Mouse (Mus musculus) thymus, postnatal 4 days (tissue): ENCODE results near the gene LTO1.

Experiments
- DNase-seq: peaks from one replicate; pipeline ENCODE4 v3.0.0; 2021

LTO1 gene

DNA sequence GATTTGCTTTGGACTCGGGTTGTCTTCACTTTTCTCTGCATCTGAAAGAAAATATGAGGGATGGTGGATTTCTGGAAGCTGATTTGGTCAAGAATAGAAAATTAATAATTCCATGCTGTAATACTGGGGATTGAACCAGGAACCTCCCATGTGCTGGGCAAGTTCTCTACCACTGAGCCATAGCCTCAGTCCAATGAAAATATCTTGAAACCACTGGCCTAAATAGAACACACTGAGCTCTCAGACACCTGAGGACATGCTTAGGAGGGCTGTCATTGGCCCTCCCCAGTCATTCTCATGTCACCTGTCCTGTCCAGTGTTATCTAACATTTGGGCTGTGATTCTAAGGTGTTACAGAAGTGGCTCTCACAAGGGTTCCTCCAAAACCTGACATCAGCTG is 3.8 kb upstream of the LTO1 start:
- no peak for DNase-seq

DNA sequence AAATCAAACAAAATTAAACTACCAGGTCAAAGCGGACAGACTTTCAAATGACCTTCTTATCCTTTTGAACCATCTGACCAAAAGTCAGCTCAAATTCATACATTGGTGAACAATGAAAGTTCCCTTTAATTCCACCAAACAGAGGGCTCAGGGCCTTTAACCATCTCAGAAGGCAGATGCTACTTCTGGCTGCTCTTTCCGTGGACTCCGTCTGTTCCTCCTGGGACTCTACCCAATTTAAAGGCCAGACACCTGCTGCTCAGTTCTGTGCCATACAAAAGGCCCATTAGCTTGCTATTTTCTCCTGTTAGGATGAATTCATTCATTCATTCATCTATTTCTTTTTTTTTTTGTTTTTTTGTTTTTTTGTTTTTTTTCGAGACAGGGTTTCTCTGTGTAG is 2.0 kb upstream of the LTO1 start:
- no peak for DNase-seq

DNA sequence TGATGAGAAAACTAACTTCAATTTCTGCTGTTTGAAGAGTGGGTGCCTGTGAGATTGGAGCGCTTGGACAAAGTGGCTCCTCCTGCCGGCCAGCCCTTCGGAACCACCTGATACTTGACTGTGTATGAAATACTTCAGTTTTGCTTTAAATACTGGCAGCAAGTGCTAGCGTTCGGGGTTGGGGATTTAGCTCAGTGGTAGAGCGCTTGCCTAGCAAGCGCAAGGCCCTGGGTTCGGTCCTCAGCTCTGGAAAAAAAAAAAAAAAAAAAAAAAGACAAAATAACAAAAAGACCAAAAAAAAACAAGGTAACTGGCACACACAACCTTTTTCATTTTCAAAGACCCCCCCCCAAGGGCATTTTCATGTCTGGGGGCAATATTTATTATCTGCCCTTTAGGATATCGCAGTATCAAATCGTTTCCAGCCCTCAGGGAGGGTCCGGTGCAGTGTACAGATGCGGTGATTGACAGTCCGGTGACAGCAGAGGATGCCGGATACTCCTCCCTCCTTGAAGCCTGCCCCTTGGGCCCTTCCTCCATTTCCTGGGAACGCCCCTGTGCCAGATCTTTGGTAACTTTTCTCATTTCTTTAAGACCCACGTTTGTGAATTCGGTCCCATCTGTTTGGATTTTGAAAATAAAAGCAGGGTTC is 478 bp upstream of the LTO1 start:
- peak; percentile 32 for DNase-seq

DNA sequence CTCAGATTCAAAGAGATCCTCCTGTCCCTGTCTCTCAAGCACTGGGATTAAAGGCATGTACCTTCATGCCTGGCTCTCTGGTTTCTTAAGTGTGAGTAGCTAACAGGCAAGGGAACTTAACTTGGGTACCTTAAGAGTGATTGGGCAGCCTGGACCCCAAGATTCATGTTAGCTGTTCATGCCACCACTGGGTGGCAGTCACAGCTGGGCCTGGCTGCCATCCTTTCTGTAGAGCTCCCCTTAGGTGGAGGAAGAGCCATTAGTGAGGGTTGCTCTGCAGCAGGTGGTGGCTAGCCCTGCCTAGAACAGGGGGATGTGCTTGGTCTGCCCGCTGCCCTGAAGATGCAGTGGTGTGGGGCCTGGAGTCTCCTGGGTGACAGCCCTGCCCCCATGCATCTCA is 3.9 kb downstream of the LTO1 start:
- DNase-seq: no peak

DNA sequence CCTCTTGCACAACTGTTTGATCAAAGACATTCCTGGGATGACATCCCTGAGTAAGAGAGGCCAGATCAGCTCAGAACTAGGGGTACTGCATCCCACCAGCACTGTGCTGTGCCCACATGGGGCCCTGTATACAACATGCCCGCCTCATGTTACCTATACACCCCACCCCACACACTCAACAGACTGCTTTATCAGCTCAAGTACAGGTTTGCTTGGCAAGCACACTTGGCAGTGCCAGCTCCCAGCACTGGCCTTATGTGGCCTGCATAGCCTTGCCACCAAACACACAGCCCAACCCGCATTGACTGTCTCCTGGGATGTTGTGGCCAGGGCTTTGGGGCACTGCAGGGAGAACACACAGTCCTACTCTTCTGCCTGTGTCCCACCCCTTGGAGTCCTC is 12.7 kb downstream of the LTO1 start:
- no peak for DNase-seq

DNA sequence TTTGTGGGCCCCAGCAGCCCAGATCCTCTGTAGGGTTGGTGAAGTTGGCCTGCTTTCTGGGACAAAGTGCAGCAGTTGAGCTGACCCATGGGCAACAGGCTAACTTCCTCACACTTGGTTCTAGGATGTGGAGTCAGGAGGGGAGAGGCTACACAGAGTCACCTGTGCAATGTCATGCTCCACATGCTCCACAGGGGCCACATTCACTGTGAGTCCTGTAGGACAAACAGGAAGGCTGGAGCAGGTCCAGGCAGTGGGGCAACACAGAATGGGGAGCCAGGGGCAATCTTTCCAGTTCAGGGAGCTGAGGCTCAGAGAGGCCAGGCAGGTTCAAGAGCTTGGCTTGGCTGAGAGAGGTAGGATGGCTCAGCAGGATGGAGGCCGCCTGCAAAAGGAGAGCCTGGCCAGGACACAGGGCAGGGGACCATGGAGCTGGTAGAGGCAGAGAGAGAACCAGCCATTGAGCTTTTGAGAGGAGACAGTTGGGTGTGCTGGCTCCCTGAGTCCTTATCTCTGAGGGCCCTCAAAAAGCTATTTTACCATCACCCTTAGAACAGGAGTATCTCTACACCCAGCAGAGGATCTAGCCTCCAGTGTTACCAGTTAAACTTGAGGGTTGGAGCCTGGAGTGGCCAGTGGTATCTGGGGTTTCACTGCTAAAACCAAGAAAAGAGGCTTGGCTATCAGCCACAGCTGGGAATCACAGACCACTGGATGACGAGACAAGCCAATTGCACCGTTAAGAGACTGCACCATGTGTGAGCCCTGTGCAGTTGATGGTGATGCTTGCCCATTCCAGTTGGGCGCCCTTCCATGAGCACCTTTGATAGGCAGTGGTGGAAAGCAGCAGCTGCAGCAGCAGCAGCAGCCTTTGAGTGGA is 13.3 kb downstream of the LTO1 start:
- DNase-seq: no peak

DNA sequence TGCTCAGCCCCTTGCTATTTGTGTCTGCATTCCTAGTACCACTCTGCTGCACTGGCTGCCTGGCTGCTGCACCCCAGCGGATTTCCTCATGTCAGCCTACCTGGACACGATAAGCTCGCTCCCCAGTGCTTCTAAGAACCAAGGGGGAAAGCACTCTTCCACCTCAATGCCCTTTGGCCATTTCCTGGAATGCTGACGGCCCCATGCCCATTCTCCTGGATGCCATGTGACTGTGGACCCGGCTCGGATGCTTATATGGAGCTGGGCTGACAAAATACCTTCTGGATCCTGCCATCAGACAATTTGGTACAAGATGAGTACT is 13.9 kb downstream of the LTO1 start:
- no peak for DNase-seq

DNA sequence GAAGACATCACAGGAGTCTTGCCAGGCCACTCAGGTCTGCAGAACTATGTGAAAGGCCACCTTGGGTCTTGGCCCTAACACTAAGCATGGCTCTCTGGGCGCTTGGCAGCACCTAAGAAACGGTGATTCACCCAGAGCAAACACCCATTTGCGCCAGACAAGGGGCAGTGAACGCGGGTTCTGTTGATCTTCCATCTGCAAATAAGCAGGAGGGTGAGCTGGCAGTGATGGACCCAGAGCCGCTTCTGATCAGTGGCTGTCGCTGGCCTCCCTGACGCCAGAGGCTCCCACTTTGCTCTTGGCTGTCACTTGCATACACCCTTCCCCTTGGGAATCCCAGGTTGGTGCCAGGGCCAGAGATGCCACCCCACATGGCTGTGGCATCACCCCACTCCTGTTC is 14.6 kb downstream of the LTO1 start:
- no peak for DNase-seq

DNA sequence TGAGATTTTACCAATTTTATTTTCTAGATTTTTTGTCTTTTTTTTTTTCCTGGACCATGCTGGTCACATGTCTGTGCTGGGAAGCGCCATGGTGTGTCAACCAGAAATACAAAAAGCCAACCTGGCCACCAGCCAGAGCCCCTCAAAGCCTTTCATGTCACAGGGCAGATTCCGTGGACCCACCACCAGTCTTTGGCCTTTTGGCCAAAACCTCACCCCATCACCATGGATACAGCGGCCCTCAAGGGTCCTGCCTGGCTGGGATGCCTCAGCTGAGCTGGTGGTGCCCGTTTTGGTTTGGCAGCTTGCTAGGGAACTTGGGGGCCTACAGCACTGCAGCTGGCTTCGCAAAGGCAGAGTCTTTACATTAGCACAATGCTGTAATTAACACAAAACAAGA is 15.0 kb downstream of the LTO1 start:
- no peak for DNase-seq

DNA sequence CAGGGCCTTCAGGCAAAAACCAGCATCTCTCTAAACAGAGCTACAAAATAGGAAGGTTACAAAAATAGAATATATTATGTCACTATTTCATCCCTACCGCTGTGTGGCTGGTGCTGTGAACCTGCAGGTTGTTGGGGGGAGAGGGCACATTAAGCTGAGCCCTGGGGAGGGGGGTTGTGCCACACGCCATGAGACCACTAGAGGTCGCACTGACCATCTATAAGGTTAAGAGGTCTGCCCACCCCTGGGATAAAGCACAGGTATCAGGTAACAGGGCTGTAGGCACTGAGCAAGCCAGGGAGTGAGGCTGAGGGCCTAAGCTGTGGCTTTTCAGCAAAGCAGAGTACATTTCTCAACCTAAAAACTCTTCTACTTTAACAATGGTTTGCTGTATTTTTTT is 16.9 kb downstream of the LTO1 start:
- peak; percentile 81 for DNase-seq

DNA sequence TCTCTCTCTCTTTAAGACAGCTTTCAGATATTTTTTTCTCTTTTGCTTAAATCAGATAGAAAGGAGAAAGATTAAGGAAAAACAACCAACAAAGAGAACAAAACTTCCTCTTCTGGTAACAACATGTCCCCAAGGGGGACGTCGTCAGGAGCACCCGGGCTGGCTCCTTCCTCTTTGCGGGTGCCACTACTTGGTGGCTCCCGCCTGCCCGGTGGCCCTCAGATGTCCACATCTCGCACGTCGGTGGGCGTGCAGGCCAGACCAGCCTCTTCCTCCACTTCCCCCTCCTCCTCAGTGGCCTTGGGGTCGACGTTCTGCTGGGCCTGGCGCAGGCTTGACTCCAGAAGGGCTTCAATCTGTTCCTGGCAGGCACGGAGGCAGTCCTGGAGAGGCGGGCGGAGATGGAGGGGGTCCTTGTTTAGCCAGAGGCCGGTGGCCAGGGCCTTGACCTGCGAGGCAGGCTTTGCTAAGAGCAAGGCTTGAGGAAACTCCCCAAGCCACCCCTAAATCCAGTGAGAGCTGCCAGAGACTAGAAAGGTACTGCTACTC is 17.6 kb downstream of the LTO1 start:
- DNase-seq: no peak

DNA sequence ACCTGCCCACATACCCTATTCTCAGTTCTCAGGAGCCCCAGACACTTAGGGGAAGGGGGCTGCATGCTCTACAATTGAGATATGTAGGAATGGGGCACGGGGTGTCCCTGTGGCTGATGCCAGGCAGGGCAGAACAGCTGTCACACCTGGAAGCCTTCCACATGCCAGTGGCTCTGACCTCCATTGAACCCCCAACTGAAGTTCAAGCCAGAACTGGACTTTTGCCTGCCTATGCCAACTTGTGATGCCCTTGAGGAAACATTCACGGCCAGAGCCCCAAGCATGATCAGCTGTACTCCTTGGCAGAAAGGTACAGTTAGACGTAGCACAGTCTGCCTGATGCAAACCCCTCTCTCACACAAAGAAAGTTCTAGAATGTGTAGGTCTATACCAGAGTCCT is 18.4 kb downstream of the LTO1 start:
- no peak for DNase-seq

DNA sequence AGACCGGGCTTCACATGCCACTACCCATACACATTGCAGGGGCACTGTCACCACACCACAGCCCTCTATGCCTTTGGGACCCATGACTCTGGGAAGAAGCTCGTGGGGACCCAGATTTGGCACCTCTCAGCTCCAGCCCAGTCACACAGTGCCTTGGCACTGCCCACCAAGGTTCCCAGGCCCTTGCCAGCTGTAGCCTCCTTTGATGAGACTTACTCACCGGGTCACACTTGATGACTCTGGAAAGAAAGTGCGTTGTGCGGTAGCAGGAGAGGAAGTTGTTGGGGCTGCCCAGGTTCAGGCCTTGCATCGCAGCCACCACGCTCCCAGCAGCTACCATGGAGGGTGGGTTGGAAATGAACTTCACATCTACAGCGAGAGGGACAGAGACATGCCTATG is 18.9 kb downstream of the LTO1 start:
- no peak for DNase-seq

DNA sequence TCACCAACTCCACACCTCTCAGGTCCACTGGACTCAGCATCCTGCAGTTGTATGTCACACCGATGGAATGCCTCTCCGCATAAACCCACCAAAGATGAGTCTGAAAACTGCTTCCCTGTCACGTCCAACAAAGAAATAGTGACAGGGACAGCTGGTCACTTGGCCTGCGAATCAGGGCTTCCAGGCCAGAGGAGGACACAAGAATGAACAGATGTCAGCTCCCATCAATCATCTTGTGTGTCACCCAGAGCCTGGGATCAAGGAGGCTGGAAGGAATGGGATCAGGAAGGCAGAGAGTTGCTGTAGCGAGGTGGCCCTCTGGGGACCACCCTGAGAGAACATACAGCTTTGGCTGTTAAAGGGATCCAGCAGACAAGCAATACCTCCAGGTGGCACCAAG is 20.0 kb downstream of the LTO1 start:
- no peak for DNase-seq

DNA sequence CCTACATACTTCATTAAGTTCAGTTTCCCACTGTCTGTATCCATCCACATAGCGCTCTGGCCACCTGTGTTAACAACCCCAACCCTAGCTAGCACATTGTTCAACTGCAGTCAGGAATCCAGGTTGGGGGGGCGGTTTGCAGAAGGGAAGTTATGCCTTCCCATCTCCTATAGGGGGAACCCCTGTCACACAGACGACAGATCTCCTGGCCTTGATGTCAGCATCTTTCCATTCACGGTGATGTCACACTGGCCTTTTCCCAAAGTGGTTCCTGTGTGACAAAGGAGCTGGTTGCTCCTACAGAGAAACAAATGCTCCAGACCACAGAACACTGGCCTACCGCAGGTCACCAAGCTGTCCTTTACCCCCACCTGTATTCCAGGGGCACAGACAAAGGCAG is 20.7 kb downstream of the LTO1 start:
- peak; percentile 43 for DNase-seq

DNA sequence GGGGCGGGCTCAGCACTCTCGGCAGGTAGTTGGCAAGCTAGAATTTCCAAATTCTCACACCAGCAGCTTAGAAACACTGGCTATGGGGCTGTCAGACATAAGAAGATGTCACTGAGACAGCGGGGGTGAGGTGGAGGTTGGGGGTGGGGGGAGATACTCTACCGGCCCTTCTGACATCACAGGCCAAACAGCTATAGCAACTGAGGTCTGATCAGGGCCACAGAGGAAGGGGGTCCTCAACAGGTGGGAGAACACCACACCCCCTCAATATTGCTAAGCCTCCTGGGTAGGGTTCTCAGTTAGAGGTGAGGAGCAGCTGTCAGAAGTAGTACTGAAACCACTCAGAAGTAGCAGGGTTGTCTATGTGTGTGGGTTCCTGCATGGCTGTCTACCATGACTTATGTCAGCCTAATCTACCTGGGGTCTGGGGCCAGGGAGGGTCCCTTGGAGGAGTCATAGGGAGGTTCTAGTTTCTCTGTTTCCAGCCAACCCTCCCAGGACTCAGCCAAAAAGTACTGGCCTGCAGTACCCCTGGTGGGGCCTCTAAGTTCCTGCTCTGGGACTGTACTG is 21.5 kb downstream of the LTO1 start:
- DNase-seq: no peak

DNA sequence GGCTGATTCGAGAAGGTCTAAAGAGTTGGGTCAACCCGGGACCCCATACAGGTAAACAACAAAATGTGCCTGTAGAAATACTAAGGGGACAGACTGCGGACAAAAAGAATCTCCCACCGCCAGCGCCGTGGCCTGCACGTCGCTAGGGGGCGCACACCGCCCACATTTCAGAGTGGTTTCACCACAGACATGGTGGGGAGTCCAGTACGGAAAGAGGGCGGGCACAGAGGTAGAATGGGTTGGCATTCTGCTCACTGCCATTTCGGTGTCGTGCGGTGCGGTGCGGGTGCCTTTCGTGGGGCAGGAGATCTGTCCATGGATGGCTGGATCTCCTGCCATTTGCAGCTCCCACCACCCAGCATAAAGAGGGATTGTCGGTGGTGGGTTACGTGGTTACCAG is 22.6 kb downstream of the LTO1 start:
- DNase-seq: peak; percentile 94

DNA sequence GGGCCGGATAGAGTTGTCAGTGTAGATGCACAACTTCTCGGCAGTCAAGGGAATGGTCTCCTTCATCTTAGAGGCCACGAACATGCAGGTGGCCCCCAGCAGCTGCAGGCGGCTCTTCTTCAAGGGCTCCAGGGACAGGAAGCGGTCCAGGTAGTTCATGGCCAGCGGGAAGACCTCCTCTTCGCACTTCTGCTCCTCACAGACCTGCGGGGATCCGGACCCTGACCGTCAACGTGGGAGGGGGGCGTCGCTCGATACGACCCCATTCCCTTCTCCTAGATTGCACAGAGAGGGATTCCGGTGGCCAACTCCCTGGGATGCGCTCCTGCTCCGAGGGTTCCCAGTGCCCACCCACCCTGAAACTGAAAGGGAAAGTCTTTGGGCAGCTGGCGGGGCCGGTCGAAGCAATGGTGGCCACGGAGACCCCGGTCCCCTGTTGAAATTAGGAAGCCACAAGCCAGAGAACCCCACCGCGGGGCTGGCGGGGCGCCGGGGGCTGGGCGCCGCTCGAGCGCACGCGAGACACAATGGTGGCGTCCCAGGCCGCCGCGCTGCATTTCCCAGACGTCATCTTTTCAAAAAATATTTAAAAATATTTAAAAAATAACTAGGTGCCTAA is 23.1 kb downstream of the LTO1 start:
- DNase-seq: peak; percentile 61

DNA sequence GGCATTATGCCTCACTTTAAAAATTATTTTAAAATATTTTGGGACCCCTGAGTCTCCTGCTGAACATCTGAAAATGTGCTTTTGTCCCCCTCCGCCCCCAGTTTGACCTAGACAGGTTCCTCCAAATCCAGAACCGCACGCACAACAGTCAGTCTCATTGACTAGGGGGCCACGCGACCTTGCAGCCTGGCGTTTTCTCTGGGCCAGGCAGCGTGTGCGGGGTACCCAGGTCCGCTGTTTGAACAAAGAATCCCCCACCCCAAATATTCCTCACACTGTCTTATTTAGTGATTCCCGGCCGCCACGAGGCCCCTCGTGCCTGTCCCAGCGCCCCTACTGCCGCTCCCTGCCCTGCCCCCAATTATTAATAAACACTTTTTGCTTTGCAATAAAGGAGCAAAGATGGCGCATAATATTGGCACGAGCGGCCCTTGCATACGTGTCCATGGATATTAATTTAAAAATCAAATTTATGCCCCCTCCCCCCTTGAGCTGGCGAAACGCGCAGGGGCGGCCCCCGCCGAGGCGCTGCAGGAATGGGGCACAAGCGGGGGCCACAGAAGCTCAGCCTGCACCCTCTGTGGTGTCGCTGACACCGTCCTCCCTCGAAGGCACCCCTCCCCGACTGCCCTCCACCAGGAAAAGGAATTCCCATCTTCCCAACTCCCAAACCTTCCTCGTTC is 23.9 kb downstream of the LTO1 start:
- DNase-seq: peak; percentile 33

DNA sequence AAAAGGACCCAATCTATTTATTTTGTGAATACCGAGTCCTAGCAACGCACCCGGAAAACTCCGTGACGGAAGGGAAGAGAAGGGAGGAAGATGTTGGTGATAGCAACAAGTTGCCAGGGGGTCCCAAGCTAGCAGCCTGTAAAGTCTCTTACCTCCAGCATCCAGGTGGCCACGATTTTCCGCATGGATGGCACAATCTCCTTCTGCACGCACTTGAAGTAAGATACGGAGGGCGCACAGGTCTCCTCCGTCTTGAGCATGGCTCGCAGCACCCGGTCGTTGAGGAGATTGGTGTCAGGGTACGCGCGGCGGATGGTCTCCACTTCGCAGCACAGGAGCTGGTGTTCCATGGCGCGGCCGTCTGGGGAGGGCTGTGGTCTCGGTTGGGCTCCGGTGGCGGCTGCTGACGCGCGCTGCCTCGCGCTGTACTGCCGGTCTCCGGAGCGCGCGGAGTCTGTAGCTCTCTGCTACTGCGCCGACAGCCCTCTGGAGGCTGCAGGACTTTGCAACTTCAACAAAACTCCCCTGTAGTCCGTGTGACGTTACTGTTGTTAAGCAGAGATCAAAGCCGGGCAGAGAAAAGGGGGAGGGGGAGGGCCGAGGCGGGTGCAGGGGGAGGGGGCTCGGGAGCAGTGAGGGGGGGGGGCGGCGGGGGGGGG is 24.6 kb downstream of the LTO1 start, which contains the start of gene Ccnd1:
TSS of gene Ccnd1 (minus strand) at position 582 of the 659 bp plus-strand sequence.
- peak; percentile 70 for DNase-seq

DNA sequence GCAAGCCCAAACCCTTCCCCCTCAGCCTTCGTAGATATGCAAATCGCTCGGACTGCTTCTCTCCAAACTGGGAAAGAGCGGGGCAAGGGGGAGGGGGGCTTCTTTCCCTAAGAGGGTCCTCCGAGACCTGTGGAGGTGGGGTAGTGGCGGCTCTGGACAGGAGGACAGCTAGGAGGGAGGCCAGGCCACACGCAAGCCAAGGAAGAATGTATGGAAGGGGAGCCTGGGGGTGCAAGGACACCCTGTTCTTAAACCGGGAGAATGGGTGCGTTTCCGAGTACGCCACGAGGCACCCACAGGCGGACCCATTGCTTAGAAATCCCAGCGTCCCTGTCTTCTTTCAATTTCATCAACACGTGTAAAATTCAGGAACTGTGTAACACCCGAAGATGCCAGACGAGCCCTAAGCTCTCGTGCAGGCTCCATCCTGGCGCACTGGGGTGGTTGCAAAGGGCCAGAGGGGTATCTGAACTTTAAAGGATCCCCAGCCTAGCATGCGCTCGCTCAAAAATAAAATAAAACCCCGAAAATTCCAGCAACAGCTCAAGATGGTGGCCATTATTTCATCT is 25.2 kb downstream of the LTO1 start:
- DNase-seq: peak; percentile 26

DNA sequence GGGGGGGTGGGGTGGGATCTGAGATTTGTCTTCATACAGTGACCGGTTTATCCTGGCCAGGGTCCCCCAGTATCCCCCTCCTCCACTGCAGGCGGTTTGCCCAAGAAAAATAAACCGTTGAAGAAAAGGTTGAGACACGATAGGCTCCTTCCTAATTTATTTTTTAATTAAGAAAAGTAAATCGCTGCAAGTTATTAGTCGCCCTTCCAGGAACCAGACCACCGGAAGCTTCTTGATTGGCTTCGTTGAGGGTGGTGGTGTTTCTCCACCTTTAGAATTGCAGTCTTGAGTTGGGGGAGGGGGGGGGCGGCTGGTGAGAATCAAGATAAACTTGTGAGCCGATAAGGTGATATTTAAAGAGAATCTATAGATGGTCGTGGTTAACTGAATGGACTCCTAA is 25.7 kb downstream of the LTO1 start:
- DNase-seq: no peak
